Mouse (Mus musculus) kidney, adult 9 months (tissue): Measurements from ENCODE around the gene Ift140.
A peak's percentile ranks its signal among the peaks of the same experiment; 100 is the strongest.

Experiments
- DNase-seq: peaks from one replicate; pipeline ENCODE4 v3.0.0; 2022

Ift140 gene

GRCm38 (mm10) chr17:25077771-25078372 lies 62.0 kb downstream of the Ift140 start:
- peak; percentile 76 for DNase-seq

GRCm38 (mm10) chr17:25080210-25080609 lies 64.3 kb downstream of the Ift140 start:
- no peak for DNase-seq

GRCm38 (mm10) chr17:25080960-25081381 lies 65.1 kb downstream of the Ift140 start:
- peak; percentile 85 for DNase-seq

GRCm38 (mm10) chr17:25082081-25082847 lies 66.4 kb downstream of the Ift140 start:
- peak; percentile 61 for DNase-seq

GRCm38 (mm10) chr17:25082887-25083286 lies 67.0 kb downstream of the Ift140 start:
- no peak for DNase-seq

- DNase-seq = peak; percentile 79
Observed at GRCm38 (mm10) chr17:25083444-25083931, 67.6 kb downstream of the Ift140 start, which contains the start of gene Tmem204. Tmem204 (minus strand) TSS chr17:25083591.

- no peak for DNase-seq
Observed at GRCm38 (mm10) chr17:25084835-25085385, 69.0 kb downstream of the Ift140 start.

- DNase-seq = no peak
Observed at GRCm38 (mm10) chr17:25086724-25087123, 70.8 kb downstream of the Ift140 start.

- no peak for DNase-seq
Observed at GRCm38 (mm10) chr17:25089158-25089557, 73.3 kb downstream of the Ift140 start.

- DNase-seq = no peak
Observed at GRCm38 (mm10) chr17:25090450-25090849, 74.6 kb downstream of the Ift140 start.

- DNase-seq = peak; percentile 76
Observed at GRCm38 (mm10) chr17:25096221-25096620, 80.3 kb downstream of the Ift140 start.

GRCm38 (mm10) chr17:25100052-25100451 lies 84.2 kb downstream of the Ift140 start:
- DNase-seq = peak; percentile 54

GRCm38 (mm10) chr17:25101338-25101737 lies 85.5 kb downstream of the Ift140 start:
- DNase-seq = no peak

- DNase-seq = no peak
Observed at GRCm38 (mm10) chr17:25107786-25108185, 91.9 kb downstream of the Ift140 start.

GRCm38 (mm10) chr17:25109578-25109977 lies 93.7 kb downstream of the Ift140 start:
- DNase-seq = peak; percentile 66

GRCm38 (mm10) chr17:25110590-25110989 lies 94.7 kb downstream of the Ift140 start:
- DNase-seq = no peak

GRCm38 (mm10) chr17:25111220-25111619 lies 95.3 kb downstream of the Ift140 start:
- DNase-seq = no peak

- DNase-seq = peak; percentile 75
Observed at GRCm38 (mm10) chr17:25111739-25112422, 96.0 kb downstream of the Ift140 start.

- DNase-seq = no peak
Observed at GRCm38 (mm10) chr17:25112423-25112810, 96.5 kb downstream of the Ift140 start.

GRCm38 (mm10) chr17:25114908-25115645 lies 99.2 kb downstream of the Ift140 start:
- DNase-seq = no peak

GRCm38 (mm10) chr17:25115664-25116432 lies 100.0 kb downstream of the Ift140 start, which contains the start of gene Telo2:
Telo2 (minus strand) TSS chr17:25115967.
- DNase-seq = peak; percentile 94

GRCm38 (mm10) chr17:25117263-25117662 lies 101.4 kb downstream of the Ift140 start:
- peak; percentile 28 for DNase-seq
